Mouse (Mus musculus) embryonic facial prominence, embryonic 14.5 days (tissue): Measurements from ENCODE around the gene Bnc2. TPM values are rescaled to one million over a fixed set of nuclear protein-coding genes. Genes with fewer than 3 reads are reported as not detected.

Experiments used
- ATAC-seq: fragments of 200-750 bp; cut with Nextera tagmentation; 2 replicates; pipeline ENCODE4 v1.8.0; 2017; ENCODE audit warnings: low read depth, moderate number of reproducible peaks, moderate TSS enrichment
- DNase-seq: peaks from one replicate; pipeline ENCODE4 v3.0.0-alpha.2; 2015; ENCODE audit warnings: low spot score
- H3K27ac ChIP-seq: fragments of 300-500 bp; sonication (generic); replicated peaks from 2 replicates; pipeline ENCODE4 v1.5.1; 2014; ENCODE audit warnings: low read depth, mild to moderate bottlenecking, low read length, moderate library complexity
- H3K27me3 ChIP-seq: fragments of 300-500 bp; sonication (generic); replicated peaks from 2 replicates; pipeline ENCODE4 v1.6.1; 2014; ENCODE audit warnings: low read length; ENCODE audit not compliant: control insufficient read depth, insufficient read depth
- H3K36me3 ChIP-seq: fragments of 300-500 bp; sonication (generic); 2 replicates; pipeline ENCODE4 v1.6.1; 2014; ENCODE audit warnings: low read length, mixed read lengths; ENCODE audit not compliant: control insufficient read depth, insufficient read depth
- H3K4me1 ChIP-seq: fragments of 300-500 bp; sonication (generic); 2 replicates; pipeline ENCODE4 v1.6.1; 2014; ENCODE audit warnings: antibody characterized with exemption, low read length; ENCODE audit not compliant: control insufficient read depth, insufficient read depth
- H3K4me2 ChIP-seq: fragments of 300-500 bp; sonication (generic); 2 replicates; pipeline ENCODE4 v1.6.1; 2014; ENCODE audit warnings: low read depth, mild to moderate bottlenecking, low read length, moderate library complexity, mixed read lengths
- H3K4me3 ChIP-seq: fragments of 300-500 bp; sonication (generic); 2 replicates; pipeline ENCODE4 v1.5.1; 2014; ENCODE audit warnings: low read depth, mild to moderate bottlenecking, low read length
- H3K9ac ChIP-seq: fragments of 300-500 bp; sonication (generic); 2 replicates; pipeline ENCODE4 v1.6.1; 2014; ENCODE audit warnings: low read depth, mild to moderate bottlenecking, low read length, moderate library complexity, mixed read lengths
- H3K9me3 ChIP-seq: fragments of 300-500 bp; sonication (generic); 2 replicates; pipeline ENCODE4 v1.6.1; 2016; ENCODE audit warnings: low read length; ENCODE audit not compliant: control insufficient read depth
- WGBS: fragments of 180-500 bp; shearing (Covaris S2); extraction: QIAGEN DNeasy Blood & Tissue Kit; methylation state at CpG from one replicate; pipeline ENCODE4 v1.1.7; 2014; 5-methylcytosine and 5-hydroxymethylcytosine counted together
- polyA plus RNA-seq: library from polyadenylated mRNA; unstranded; fragments of >200 nt; fragmentation: Nextera tagmentation; extraction: Ambion mirVana; gene quantifications from 2 replicates; pipeline ENCODE4 v1.2.1, GENCODE M21; 2014

The Bnc2 gene
- polyA plus RNA-seq, 1 experiment from 2014 or later, result 23.9 TPM

GRCm38 (mm10) chr4:84507551-84507950 lies 167.5 kb downstream of the Bnc2 start:
- no peak for ATAC-seq

GRCm38 (mm10) chr4:84502581-84503269 lies 172.3 kb downstream of the Bnc2 start:
- DNase-seq, result peak; percentile 84
- Histone ChIP-seq H3K4me2 (peak overlapping the region; percentile 34), H3K36me3 (no peaks in the 10 kb centered on the region), H3K9me3 (no peaks in the 10 kb centered on the region), H3K4me3 (no peak overlapping the region), H3K9ac (peak overlapping the region; percentile 23; the same call in 1 of the 2 replicates), H3K4me1 (peaks cover 33% of the 10 kb centered on the region), H3K27ac (peak overlapping the region; percentile 63), H3K27me3 (no peaks in the 10 kb centered on the region; the same call in 1 of the 2 replicates)
- ATAC-seq, result peak; percentile 30; the same call in 1 of the 2 replicates
- 20% methylated on average over 8 of the region's 8 CpGs for WGBS

More at GRCm38 (mm10) chr4:84507551-84507950, 167.5 kb downstream of the Bnc2 start:
- H3K4me2 ChIP-seq, result no peak overlapping the region
- WGBS, result 88% methylated on average over 3 of the region's 3 CpGs
- H3K9ac ChIP-seq, result no peak overlapping the region
- DNase-seq, result no peak
- no peak overlapping the region for H3K27ac ChIP-seq
- no peaks in the 10 kb centered on the region for H3K9me3 ChIP-seq
- H3K27me3 ChIP-seq, result no peaks in the 10 kb centered on the region; the same call in 1 of the 2 replicates
- H3K4me3 ChIP-seq, result no peak overlapping the region
- peaks cover 8% of the 10 kb centered on the region for H3K4me1 ChIP-seq
- H3K36me3 ChIP-seq, result no peaks in the 10 kb centered on the region

GRCm38 (mm10) chr4:84500796-84501349 lies 174.2 kb downstream of the Bnc2 start:
- DNase-seq (peak; percentile 46), ATAC-seq (no peak)
- Histone ChIP-seq H3K27me3 (no peaks in the 10 kb centered on the region; the same call in 1 of the 2 replicates), H3K9me3 (no peaks in the 10 kb centered on the region), H3K4me1 (peaks cover 33% of the 10 kb centered on the region), H3K36me3 (no peaks in the 10 kb centered on the region), H3K4me3 (no peak overlapping the region), H3K27ac (peak overlapping the region; percentile 44; the same call in 1 of the 2 replicates), H3K9ac (no peak overlapping the region), H3K4me2 (peak overlapping the region; percentile 44)
- 21% methylated on average over 4 of the region's 4 CpGs for WGBS

- peak overlapping the region; percentile 44 for H3K4me2 ChIP-seq
- no peak for DNase-seq
- no peak overlapping the region for H3K4me3 ChIP-seq
- 47% methylated on average over 9 of the region's 9 CpGs for WGBS
- no peaks in the 10 kb centered on the region for H3K36me3 ChIP-seq
- no peak for ATAC-seq
- peak overlapping the region; percentile 55; the same call in 1 of the 2 replicates for H3K27ac ChIP-seq
- H3K9ac ChIP-seq, result no peak overlapping the region
- H3K27me3 ChIP-seq, result no peaks in the 10 kb centered on the region; the same call in 1 of the 2 replicates
- H3K9me3 ChIP-seq, result no peaks in the 10 kb centered on the region
- H3K4me1 ChIP-seq, result peaks cover 33% of the 10 kb centered on the region
These were observed 174.8 kb downstream of the Bnc2 start for GRCm38 (mm10) chr4:84500259-84500658.

GRCm38 (mm10) chr4:84498469-84498868 lies 176.6 kb downstream of the Bnc2 start:
- no peak overlapping the region for H3K9ac ChIP-seq
- WGBS, result 91% methylated on average over 6 of the region's 6 CpGs
- H3K36me3 ChIP-seq, result no peaks in the 10 kb centered on the region
- peaks cover 33% of the 10 kb centered on the region for H3K4me1 ChIP-seq
- H3K27me3 ChIP-seq, result no peaks in the 10 kb centered on the region; the same call in 1 of the 2 replicates
- no peaks in the 10 kb centered on the region for H3K9me3 ChIP-seq
- H3K4me2 ChIP-seq, result no peak overlapping the region
- DNase-seq (no peak), ATAC-seq (no peak)
- no peak overlapping the region for H3K27ac ChIP-seq
- no peak overlapping the region for H3K4me3 ChIP-seq

GRCm38 (mm10) chr4:84488323-84488722 lies 186.8 kb downstream of the Bnc2 start:
- no peak overlapping the region for H3K4me2 ChIP-seq
- no peak overlapping the region for H3K27ac ChIP-seq
- H3K9ac ChIP-seq, result no peak overlapping the region
- DNase-seq (peak; percentile 17), ATAC-seq (no peak)
- H3K9me3 ChIP-seq, result no peaks in the 10 kb centered on the region
- H3K4me3 ChIP-seq, result no peak overlapping the region
- 54% methylated on average over 5 of the region's 5 CpGs for WGBS
- no peaks in the 10 kb centered on the region for H3K36me3 ChIP-seq
- H3K4me1 ChIP-seq, result peaks cover 6% of the 10 kb centered on the region
- no peaks in the 10 kb centered on the region for H3K27me3 ChIP-seq

GRCm38 (mm10) chr4:84482680-84483079 lies 192.4 kb downstream of the Bnc2 start:
- Histone ChIP-seq H3K4me1 (no peaks in the 10 kb centered on the region), H3K4me3 (no peak overlapping the region), H3K27ac (no peak overlapping the region), H3K9ac (no peak overlapping the region), H3K36me3 (no peaks in the 10 kb centered on the region), H3K4me2 (no peak overlapping the region), H3K9me3 (no peaks in the 10 kb centered on the region), H3K27me3 (no peaks in the 10 kb centered on the region)
- ATAC-seq, result no peak
- WGBS, result 74% methylated on average over 6 of the region's 6 CpGs
- DNase-seq, result no peak

GRCm38 (mm10) chr4:84472643-84473042 lies 202.4 kb downstream of the Bnc2 start:
- ATAC-seq, result no peak
- H3K4me3 ChIP-seq, result no peak overlapping the region
- H3K27ac ChIP-seq, result no peak overlapping the region
- no peak overlapping the region for H3K4me2 ChIP-seq
- no peaks in the 10 kb centered on the region for H3K9me3 ChIP-seq
- H3K9ac ChIP-seq, result no peak overlapping the region
- H3K27me3 ChIP-seq, result no peaks in the 10 kb centered on the region
- WGBS, result 59% methylated on average over 2 of the region's 2 CpGs
- H3K4me1 ChIP-seq, result no peaks in the 10 kb centered on the region; the same call in 1 of the 2 replicates
- DNase-seq, result no peak
- H3K36me3 ChIP-seq, result no peaks in the 10 kb centered on the region
